Mouse (Mus musculus) G1E-ER4 (cell line): Measurements from ENCODE around the gene Pik3c2a. TPM values are rescaled to one million over a fixed set of nuclear protein-coding genes. Genes with fewer than 3 reads are reported as not detected.

ENCODE experiments used
- GATA1 ChIP-seq: IDR thresholded peaks from one replicate; pipeline ENCODE4 v1.8.0; 2012; ENCODE audit warnings: low read length, inconsistent platforms
- polyA plus RNA-seq: library from polyadenylated mRNA; stranded (reverse); fragments of >175 nt; gene quantifications from 2 replicates; pipeline ENCODE4 v1.2.3, GENCODE M21; 2012

Gene Pik3c2a
- polyA plus RNA-seq, 1 experiment: 0.72 TPM

GRCm38 (mm10) chr7:116308632-116308991 lies 134.6 kb downstream of the Pik3c2a start:
- TF ChIP-seq GATA1: no peak

- no peak for TF ChIP-seq GATA1
These were observed 135.2 kb downstream of the Pik3c2a start, which contains the start of gene Plekha7 for GRCm38 (mm10) chr7:116307871-116308631. Gene Plekha7 (minus strand): TSS chr7:116308376.

- no peak for TF ChIP-seq GATA1
These were observed 136.0 kb downstream of the Pik3c2a start for GRCm38 (mm10) chr7:116307099-116307870.

GRCm38 (mm10) chr7:116306601-116307000 lies 136.6 kb downstream of the Pik3c2a start:
- no peak for TF ChIP-seq GATA1

GRCm38 (mm10) chr7:116301661-116302311 lies 141.5 kb downstream of the Pik3c2a start:
- no peak for TF ChIP-seq GATA1

GRCm38 (mm10) chr7:116301144-116301543 lies 142.1 kb downstream of the Pik3c2a start:
- TF ChIP-seq GATA1: no peak

GRCm38 (mm10) chr7:116298851-116299250 lies 144.4 kb downstream of the Pik3c2a start:
- TF ChIP-seq GATA1: no peak

GRCm38 (mm10) chr7:116298389-116298788 lies 144.9 kb downstream of the Pik3c2a start:
- no peak for TF ChIP-seq GATA1

- TF ChIP-seq GATA1: no peak
These were observed 148.3 kb downstream of the Pik3c2a start for GRCm38 (mm10) chr7:116294961-116295360.

- no peak for TF ChIP-seq GATA1
These were observed 150.9 kb downstream of the Pik3c2a start for GRCm38 (mm10) chr7:116292377-116292776.

- no peak for TF ChIP-seq GATA1
These were observed 152.7 kb downstream of the Pik3c2a start for GRCm38 (mm10) chr7:116290559-116290958.

- no peak for TF ChIP-seq GATA1
These were observed 154.3 kb downstream of the Pik3c2a start for GRCm38 (mm10) chr7:116288996-116289395.

GRCm38 (mm10) chr7:116287959-116288358 lies 155.3 kb downstream of the Pik3c2a start:
- TF ChIP-seq GATA1: no peak

Other genes with a start within 250 kb of the Pik3c2a start
- gene Plekha7, start 135.1 kb downstream of the Pik3c2a start, polyA plus RNA-seq: 24.5 and 29.2 TPM in 2 replicates
- 1,684 and 2,450 TPM in 2 replicates for gene Rps13, start 109.3 kb downstream of the Pik3c2a start, polyA plus RNA-seq
- gene Nucb2, start 60.9 kb upstream of the Pik3c2a start, polyA plus RNA-seq: 0.18 and 0.22 TPM in 2 replicates